Mouse (Mus musculus): Measurements from ENCODE around the gene Mcm5.
A peak's percentile ranks its signal among the peaks of the same experiment; 100 is the strongest.

The Mcm5 gene

GRCm38 (mm10) chr8:75109236-75109967 is at the start of gene Mcm5:
Gene Mcm5 (plus strand): TSS chr8:75109569.
- peak; percentile 100 for DNase-seq

- DNase-seq, result no peak
Measured at GRCm38 (mm10) chr8:75060022-75060421, 49.3 kb upstream of the Mcm5 start.

GRCm38 (mm10) chr8:75060815-75061214 is 48.6 kb upstream of the Mcm5 start:
- DNase-seq, result no peak

GRCm38 (mm10) chr8:75063290-75063689 is 46.1 kb upstream of the Mcm5 start:
- DNase-seq, result no peak

- DNase-seq, result no peak
Measured at GRCm38 (mm10) chr8:75064790-75065189, 44.6 kb upstream of the Mcm5 start.

- no peak for DNase-seq
Measured at GRCm38 (mm10) chr8:75067287-75067686, 42.1 kb upstream of the Mcm5 start.

- no peak for DNase-seq
Measured at GRCm38 (mm10) chr8:75070297-75070696, 39.1 kb upstream of the Mcm5 start.

GRCm38 (mm10) chr8:75071627-75072346 is 37.6 kb upstream of the Mcm5 start:
- DNase-seq, result peak; percentile 92

- no peak for DNase-seq
Measured at GRCm38 (mm10) chr8:75074876-75075275, 34.5 kb upstream of the Mcm5 start.

- DNase-seq, result no peak
Measured at GRCm38 (mm10) chr8:75078215-75078614, 31.2 kb upstream of the Mcm5 start.

GRCm38 (mm10) chr8:75078851-75079250 is 30.5 kb upstream of the Mcm5 start:
- no peak for DNase-seq

- DNase-seq, result no peak
Measured at GRCm38 (mm10) chr8:75081364-75082040, 27.9 kb upstream of the Mcm5 start.

- no peak for DNase-seq
Measured at GRCm38 (mm10) chr8:75082181-75082805, 27.1 kb upstream of the Mcm5 start.

GRCm38 (mm10) chr8:75083846-75084245 is 25.5 kb upstream of the Mcm5 start:
- peak; percentile 97 for DNase-seq

GRCm38 (mm10) chr8:75084382-75085064 is 24.8 kb upstream of the Mcm5 start:
- DNase-seq, result no peak

- DNase-seq, result peak; percentile 66
Measured at GRCm38 (mm10) chr8:75086002-75086401, 23.4 kb upstream of the Mcm5 start.

GRCm38 (mm10) chr8:75087127-75087526 is 22.2 kb upstream of the Mcm5 start:
- no peak for DNase-seq

- DNase-seq, result peak; percentile 96
Measured at GRCm38 (mm10) chr8:75088989-75089881, 20.1 kb upstream of the Mcm5 start.

- DNase-seq, result no peak
Measured at GRCm38 (mm10) chr8:75090781-75091365, 18.5 kb upstream of the Mcm5 start.

- DNase-seq, result peak; percentile 97
Measured at GRCm38 (mm10) chr8:75093399-75094156, 15.8 kb upstream of the Mcm5 start, which contains the start of gene Hmox1. Gene Hmox1 (plus strand): TSS chr8:75093621.
